Comparison of ENCODE assay signal across 11 mouse cellular contexts in genomic region chr7:24599211-24600067, GRCm38 (mm10). TPM values are rescaled to one million over a fixed set of nuclear protein-coding genes. Genes with fewer than 3 reads are reported as not detected.
DNase-seq lines count a peak whose midpoint lies in the region; ATAC-seq and TF ChIP-seq lines count a peak whose summit lies in the region.
"Had no signal": no experiment of that assay in that cellular context is flagged by ENCODE, and none has a peak within 500 bp of the region (broad histone marks: within the 10 kb centered on the region; RNA-seq: fewer than 3 reads in every experiment).

No protein-coding gene starts in this region.

- intact Hi-C loops in gastrocnemius, postnatal 14 days (cut with DNase I; ENCODE audit: low total_unique reads): loop anchor here (5.0 kb wide), 2 partner anchors 43 to 63 kb away; no protein-coding TSS in a partner anchor

- no peak overlapping the region for H3K9ac ChIP-seq in neural tube, embryonic 13.5 days
- no peak overlapping the region for H3K9ac ChIP-seq in stomach, embryonic 16.5 days (ENCODE audit: low read length)
- no peak overlapping the region for H3K9ac ChIP-seq in forebrain, embryonic 11.5 days (ENCODE audit: low read length)
- H3K9ac ChIP-seq: liver, embryonic 13.5 days had no signal

- 78% methylated on average over 15 of the region's 15 CpGs for WGBS in neural tube, embryonic 13.5 days
- WGBS in stomach, embryonic 16.5 days: 59% methylated on average over 15 of the region's 15 CpGs
- WGBS in forebrain, embryonic 11.5 days: 78% methylated on average over 15 of the region's 15 CpGs

- no peak overlapping the region for H3K4me3 ChIP-seq in neural tube, embryonic 13.5 days
- no peak overlapping the region for H3K4me3 ChIP-seq in stomach, embryonic 16.5 days (replicated peaks; ENCODE audit: low read length)
- no peak overlapping the region for H3K4me3 ChIP-seq in forebrain, embryonic 11.5 days (ENCODE audit: low read depth, low read length)
- H3K4me3 ChIP-seq: erythroblast, embryonic 14.5 days; liver, embryonic 13.5 days had no signal

- peaks cover 16% of the 10 kb centered on the region for H3K27me3 ChIP-seq in neural tube, embryonic 13.5 days
- no peaks in the 10 kb centered on the region for H3K27me3 ChIP-seq in stomach, embryonic 16.5 days (ENCODE audit: control insufficient read depth, insufficient read depth, low read length)
- no peaks in the 10 kb centered on the region for H3K27me3 ChIP-seq in forebrain, embryonic 11.5 days (ENCODE audit: control insufficient read depth, insufficient read depth, low read length)

- H3K9me3 ChIP-seq in neural tube, embryonic 13.5 days: no peaks in the 10 kb centered on the region
- no peaks in the 10 kb centered on the region for H3K9me3 ChIP-seq in stomach, embryonic 16.5 days (replicated peaks; ENCODE audit: control insufficient read depth, low read length)
- no peaks in the 10 kb centered on the region for H3K9me3 ChIP-seq in forebrain, embryonic 11.5 days (ENCODE audit: control insufficient read depth, low read length)
- H3K9me3 ChIP-seq: liver, embryonic 13.5 days had no signal

- no peak overlapping the region for H3K4me2 ChIP-seq in neural tube, embryonic 13.5 days
- no peak overlapping the region for H3K4me2 ChIP-seq in stomach, embryonic 16.5 days (ENCODE audit: low read depth, low read length)
- H3K4me2 ChIP-seq in forebrain, embryonic 11.5 days (ENCODE audit: low read depth, low read length, severe bottlenecking): no peak overlapping the region
- H3K4me2 ChIP-seq: liver, embryonic 13.5 days had no signal

- no peaks in the 10 kb centered on the region for H3K36me3 ChIP-seq in neural tube, embryonic 13.5 days
- no peaks in the 10 kb centered on the region for H3K36me3 ChIP-seq in stomach, embryonic 16.5 days (ENCODE audit: control insufficient read depth, insufficient read depth, low read length)
- H3K36me3 ChIP-seq in forebrain, embryonic 11.5 days (ENCODE audit: control insufficient read depth, insufficient read depth, low read length): no peaks in the 10 kb centered on the region
- H3K36me3 ChIP-seq: liver, embryonic 13.5 days had no signal

- peak; percentile 15; the same call in 1 of the 2 replicates for TF ChIP-seq CTCF in brain, embryonic 14.5 days (IDR thresholded peaks at IDR 0.05; ENCODE audit: borderline replicate concordance, extremely low read depth, insufficient read depth, insufficient read length)

- H3K4me1 ChIP-seq in neural tube, embryonic 13.5 days (replicated peaks): peaks cover 6% of the 10 kb centered on the region
- H3K4me1 ChIP-seq in stomach, embryonic 16.5 days (ENCODE audit: control insufficient read depth, insufficient read depth, low read length): peaks cover 7% of the 10 kb centered on the region
- H3K4me1 ChIP-seq in forebrain, embryonic 11.5 days (replicated peaks; ENCODE audit: control insufficient read depth, insufficient read depth, low read length): peaks cover 7% of the 10 kb centered on the region; the same call in 1 of the 2 replicates

- no peak overlapping the region for H3K27ac ChIP-seq in neural tube, embryonic 13.5 days (replicated peaks)
- 0 out of 2 replicates have a peak overlapping the region, but pooled peaks have one; percentile 8 for H3K27ac ChIP-seq in stomach, embryonic 16.5 days (ENCODE audit: low read length)
- H3K27ac ChIP-seq in forebrain, embryonic 11.5 days (ENCODE audit: low read depth, low read length): no peak overlapping the region
- H3K27ac ChIP-seq: liver, embryonic 13.5 days had no signal

- peak; percentile 18 for DNase-seq in gastrocnemius, postnatal 14 days
- no peak for DNase-seq in gastrocnemius, postnatal 25 days
- no peak for DNase-seq in neural tube, embryonic 10.5 days (ENCODE audit: extremely low spot score, low spot score)
- no peak for DNase-seq in brain, embryonic 14.5 days (ENCODE audit: low read depth)
- no peak for DNase-seq in forebrain, embryonic 11.5 days (ENCODE audit: low spot score)
- DNase-seq in T-cell, adult 2 months (ENCODE audit: low spot score): no peak
- DNase-seq: liver, embryonic 13.5 days; thymus, postnatal 36 days had no signal

- 0 out of 2 replicates have a peak, but pooled peaks have one; percentile 4 for ATAC-seq in neural tube, embryonic 13.5 days (ENCODE audit: low read depth)
- ATAC-seq in stomach, embryonic 16.5 days (ENCODE audit: insufficient read depth, low FRiP score): peak; percentile 30
- ATAC-seq in forebrain, embryonic 11.5 days (replicated peaks; ENCODE audit: low FRiP score): no peak

- no peak for TF ChIP-seq POLR2A in brain, embryonic 14.5 days (IDR thresholded peaks at IDR 0.05; ENCODE audit: borderline replicate concordance, extremely low read depth, insufficient read depth, insufficient read length, poor library complexity, severe bottlenecking)

RNA-seq across cellular contexts. Expression of gene Phldb3, which starts 11.1 kb away (rescaled TPM):
- total RNA-seq in gastrocnemius, postnatal 14 days (2021): under 1 TPM; 0.59 to 0.66 TPM
- total RNA-seq in gastrocnemius, postnatal 25 days (2021): under 1 TPM; 0.59 to 0.70 TPM
- not detected in 2 replicates for polyA plus RNA-seq in neural tube, embryonic 13.5 days (2015; fragmentation: Nextera tagmentation; extraction: Ambion mirVana)
- 0.30 and 0.59 TPM in 2 replicates for polyA plus RNA-seq in brain, embryonic 14.5 days (2012; rRNA removed)
- 0.70 and 0.72 TPM in 2 replicates for polyA plus RNA-seq in stomach, embryonic 16.5 days (2015; fragmentation: Nextera tagmentation; extraction: Ambion mirVana)
- polyA plus RNA-seq in forebrain, embryonic 11.5 days (2014; fragmentation: Nextera tagmentation; extraction: Ambion mirVana): not detected in 2 replicates

RNA-seq across cellular contexts. Expression of gene Zfp575, which starts 12.0 kb away (rescaled TPM):
- total RNA-seq in gastrocnemius, postnatal 14 days (2021): under 1 TPM; 0.38 to 0.45 TPM
- total RNA-seq in gastrocnemius, postnatal 25 days (2021): under 1 TPM in 1 of 2 experiments, not detected in 1; 0.13 TPM
- 7.7 and 8.4 TPM in 2 replicates for polyA plus RNA-seq in neural tube, embryonic 13.5 days (2015; fragmentation: Nextera tagmentation; extraction: Ambion mirVana)
- 4.8 and 9.6 TPM in 2 replicates for polyA plus RNA-seq in brain, embryonic 14.5 days (2012; rRNA removed)
- polyA plus RNA-seq in stomach, embryonic 16.5 days (2015; fragmentation: Nextera tagmentation; extraction: Ambion mirVana): 3.5 and 4.0 TPM in 2 replicates
- polyA plus RNA-seq in forebrain, embryonic 11.5 days (2014; fragmentation: Nextera tagmentation; extraction: Ambion mirVana): 2.2 and 2.5 TPM in 2 replicates

RNA-seq across cellular contexts. Expression of gene Ethe1, which starts 12.1 kb away (rescaled TPM):
- 10 to 100 TPM; 12.0 to 15.3 TPM for total RNA-seq in gastrocnemius, postnatal 14 days (2021)
- 10 to 100 TPM; 21.6 to 25.9 TPM for total RNA-seq in gastrocnemius, postnatal 25 days (2021)
- polyA plus RNA-seq in neural tube, embryonic 13.5 days (2015; fragmentation: Nextera tagmentation; extraction: Ambion mirVana): 18.1 and 21.9 TPM in 2 replicates
- polyA plus RNA-seq in brain, embryonic 14.5 days (2012; rRNA removed): 14.4 and 18.8 TPM in 2 replicates
- 35.6 and 43.4 TPM in 2 replicates for polyA plus RNA-seq in stomach, embryonic 16.5 days (2015; fragmentation: Nextera tagmentation; extraction: Ambion mirVana)
- polyA plus RNA-seq in forebrain, embryonic 11.5 days (2014; fragmentation: Nextera tagmentation; extraction: Ambion mirVana): 17.9 and 21.4 TPM in 2 replicates

RNA-seq across cellular contexts. Expression of gene Lypd3, which starts 36.9 kb away (rescaled TPM):
- total RNA-seq in gastrocnemius, postnatal 14 days (2021): not detected
- total RNA-seq in gastrocnemius, postnatal 25 days (2021): not detected
- 0.22 and 0.23 TPM in 2 replicates for polyA plus RNA-seq in neural tube, embryonic 13.5 days (2015; fragmentation: Nextera tagmentation; extraction: Ambion mirVana)
- polyA plus RNA-seq in brain, embryonic 14.5 days (2012; rRNA removed): 1.8 and 2.9 TPM in 2 replicates
- 95.4 and 131 TPM in 2 replicates for polyA plus RNA-seq in stomach, embryonic 16.5 days (2015; fragmentation: Nextera tagmentation; extraction: Ambion mirVana)
- 0.69 and 0.73 TPM in 2 replicates for polyA plus RNA-seq in forebrain, embryonic 11.5 days (2014; fragmentation: Nextera tagmentation; extraction: Ambion mirVana)
- polyA plus RNA-seq: erythroblast, embryonic 14.5 days; liver, embryonic 13.5 days had no signal

RNA-seq across cellular contexts. Expression of gene Xrcc1, which starts 53.4 kb away (rescaled TPM):
- total RNA-seq in gastrocnemius, postnatal 14 days (2021): 10 to 100 TPM; 16.5 to 18.5 TPM
- total RNA-seq in gastrocnemius, postnatal 25 days (2021): 10 to 100 TPM; 15.8 to 17.5 TPM
- 66.3 and 79.2 TPM in 2 replicates for polyA plus RNA-seq in neural tube, embryonic 13.5 days (2015; fragmentation: Nextera tagmentation; extraction: Ambion mirVana)
- 71.6 and 84.1 TPM in 2 replicates for polyA plus RNA-seq in brain, embryonic 14.5 days (2012; rRNA removed)
- 91.4 and 114 TPM in 2 replicates for polyA plus RNA-seq in stomach, embryonic 16.5 days (2015; fragmentation: Nextera tagmentation; extraction: Ambion mirVana)
- polyA plus RNA-seq in forebrain, embryonic 11.5 days (2014; fragmentation: Nextera tagmentation; extraction: Ambion mirVana): 140 and 150 TPM in 2 replicates
